Mouse (Mus musculus) spleen, adult 2 months (tissue): ENCODE measurements at regions not wholly inside any gene's neighbourhood (a gene's known extent, or its start where the extent isn't known, plus 50 kb on each side); places are given as distances from the start of the nearest gene placed in this dataset.

Source experiments
- CTCF ChIP-seq: fragments of 200-500 bp; IDR thresholded peaks from 2 replicates; pipeline ENCODE4 v1.5.1; 2011; ENCODE audit warnings: mild to moderate bottlenecking, inconsistent platforms; ENCODE audit not compliant: insufficient read depth, insufficient read length, insufficient replicate concordance; ENCODE audit errors: extremely low read depth
- POLR2A ChIP-seq: fragments of 200-500 bp; IDR thresholded peaks from 2 replicates; pipeline ENCODE4 v1.6.1; 2011; ENCODE audit warnings: low read depth, low read length, inconsistent platforms

- TF ChIP-seq POLR2A (no peak), CTCF (no peak)
Measured at GRCm38 (mm10) chr13:99100430-99101409, 83.9 kb upstream of the Zfp366 start.
